Mouse (Mus musculus): ENCODE measurements around the gene Adh1.

- TF ChIP-seq CTCF (IDR thresholded peaks at IDR 0.05; ENCODE audit: low read depth) = no peak
- no peak for TF ChIP-seq EP300 (IDR thresholded peaks at IDR 0.05; ENCODE audit: low read depth)
Observed at GRCm38 (mm10) chr3:138241371-138241770, 19.4 kb upstream of the Adh1 start.
